In the genomic region with DNA sequence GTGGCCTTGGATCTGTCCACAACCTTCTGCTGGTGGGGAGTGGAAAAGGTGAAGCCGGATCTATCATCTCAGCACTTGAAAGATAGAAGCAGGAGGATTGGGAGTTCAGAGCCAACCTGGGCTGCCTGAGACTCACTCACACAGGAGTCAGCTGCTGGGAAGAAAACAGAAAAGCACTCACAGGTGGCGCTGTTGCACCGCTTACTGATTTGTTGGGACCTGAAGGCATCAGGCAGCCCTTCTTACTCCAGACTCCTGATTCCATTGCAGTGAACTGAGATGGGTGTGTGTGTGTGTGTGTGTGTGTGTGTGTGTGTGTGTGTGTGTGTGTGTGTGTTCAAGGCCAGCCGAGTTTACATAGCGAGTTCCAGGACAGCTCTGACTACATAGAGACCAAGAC, we compare ENCODE assay signal across 8 mouse cellular contexts. TPM values are rescaled to one million over a fixed set of nuclear protein-coding genes. Genes with fewer than 3 reads are reported as not detected.
A peak's percentile ranks its signal among the peaks of the same experiment; 100 is the strongest.
DNase-seq lines count a peak whose midpoint lies in the region; ATAC-seq and TF ChIP-seq lines count a peak whose summit lies in the region.

No protein-coding gene starts in this region.

- ATAC-seq in forebrain, embryonic 13.5 days, result no peak

- peaks cover 54% of the 10 kb centered on the region for H3K36me3 ChIP-seq in small intestine, adult 2 months (ENCODE audit: control insufficient read depth, insufficient read depth, low read length)
- peaks cover 79% of the 10 kb centered on the region for H3K36me3 ChIP-seq in forebrain, embryonic 13.5 days (ENCODE audit: poor library complexity, severe bottlenecking)

- no peak overlapping the region for H3K27ac ChIP-seq in bone marrow macrophage, adult 2 months (ENCODE audit: insufficient read depth, low read depth, low read length)
- no peak overlapping the region for H3K27ac ChIP-seq in small intestine, adult 2 months (ENCODE audit: insufficient read depth, low read depth, low read length)
- no peak overlapping the region for H3K27ac ChIP-seq in forebrain, embryonic 13.5 days

- H3K9ac ChIP-seq in forebrain, embryonic 13.5 days, result no peak overlapping the region

- H3K27me3 ChIP-seq in small intestine, adult 2 months (ENCODE audit: control insufficient read depth, insufficient read depth, low read length), result no peaks in the 10 kb centered on the region
- H3K27me3 ChIP-seq in forebrain, embryonic 13.5 days, result no peaks in the 10 kb centered on the region

- no peak for TF ChIP-seq POLR2A in bone marrow macrophage, adult 2 months (IDR thresholded peaks at IDR 0.05; ENCODE audit: borderline replicate concordance, low read depth, low read length)
- no peak for TF ChIP-seq POLR2A in small intestine, adult 2 months (IDR thresholded peaks at IDR 0.05; ENCODE audit: low read depth, low read length)

- peaks cover 18% of the 10 kb centered on the region for H3K4me1 ChIP-seq in bone marrow macrophage, adult 2 months (ENCODE audit: control insufficient read depth, insufficient read depth, low read length)
- H3K4me1 ChIP-seq in small intestine, adult 2 months (ENCODE audit: control insufficient read depth, insufficient read depth, insufficient read length, low read length), result peaks cover 8% of the 10 kb centered on the region; the same call in 1 of the 2 replicates
- H3K4me1 ChIP-seq in forebrain, embryonic 13.5 days, result no peaks in the 10 kb centered on the region

- peak; percentile 34 to 42 for DNase-seq in urinary bladder, adult 18-20 months (ENCODE audit: low spot score in 2 of 2)
- no peak for DNase-seq in urinary bladder, postnatal 10 days (ENCODE audit: low spot score)
- peak; percentile 79 to 83 for DNase-seq in frontal cortex, postnatal 36 days (ENCODE audit: low spot score in 2 of 2)
- DNase-seq in layer of hippocampus, adult 18-20 months (ENCODE audit: low spot score in 2 of 2), result peak; percentile 51 to 83
- DNase-seq in lung, postnatal 14 days, result peak; percentile 80

- H3K4me2 ChIP-seq in forebrain, embryonic 13.5 days, result no peak overlapping the region

- H3K4me3 ChIP-seq in bone marrow macrophage, adult 2 months (ENCODE audit: insufficient read depth, low read length), result no peak overlapping the region
- H3K4me3 ChIP-seq in small intestine, adult 2 months (ENCODE audit: low read depth, low read length), result no peak overlapping the region
- no peak overlapping the region for H3K4me3 ChIP-seq in forebrain, embryonic 13.5 days

- peak; percentile 57; the same call in 1 of the 2 replicates for TF ChIP-seq CTCF in bone marrow macrophage, adult 2 months (IDR thresholded peaks at IDR 0.05; ENCODE audit: low read depth, low read length)
- TF ChIP-seq CTCF in small intestine, adult 2 months (IDR thresholded peaks at IDR 0.05; ENCODE audit: extremely low read depth, insufficient read length, insufficient replicate concordance, low read depth, low read length), result peak; percentile 60; the same call in 1 of the 2 replicates

- H3K9me3 ChIP-seq in forebrain, embryonic 13.5 days (replicated peaks), result no peaks in the 10 kb centered on the region

- WGBS in small intestine, adult 2 months, result 77% methylated on average over 5 of the region's 5 CpGs
- WGBS in forebrain, embryonic 13.5 days, result 89% methylated on average over 5 of the region's 5 CpGs

RNA-seq across cellular contexts. Expression of a gene that starts 8.6 kb away (rescaled TPM):
- 18.4 and 21.8 TPM in 2 replicates for polyA plus RNA-seq in bone marrow macrophage, adult 2 months (2012; ENCODE audit: insufficient read depth, insufficient read length, missing spikeins)
- total RNA-seq in layer of hippocampus, adult 18-20 months (2021), result 10 to 100 TPM; 14.4 to 16.4 TPM
- 4.8 and 8.7 TPM in 2 replicates for polyA plus RNA-seq in small intestine, adult 2 months (2012; rRNA removed)
- polyA plus RNA-seq in forebrain, embryonic 13.5 days (2015; fragmentation: Nextera tagmentation; extraction: Ambion mirVana), result 114 and 123 TPM in 2 replicates

RNA-seq across cellular contexts. Expression of a gene that starts 19.4 kb away (rescaled TPM):
- polyA plus RNA-seq in bone marrow macrophage, adult 2 months (2012; ENCODE audit: insufficient read depth, insufficient read length, missing spikeins), result 132 and 141 TPM in 2 replicates
- total RNA-seq in layer of hippocampus, adult 18-20 months (2021), result 1 to 10 TPM in 1 of 2 experiments, under 1 TPM in 1; 0.43 to 1.1 TPM
- polyA plus RNA-seq in small intestine, adult 2 months (2012; rRNA removed), result 4.0 and 4.9 TPM in 2 replicates
- 0.20 and 0.26 TPM in 2 replicates for polyA plus RNA-seq in forebrain, embryonic 13.5 days (2015; fragmentation: Nextera tagmentation; extraction: Ambion mirVana)

RNA-seq across cellular contexts. Expression of a gene that starts 19.7 kb away (rescaled TPM):
- polyA plus RNA-seq in bone marrow macrophage, adult 2 months (2012; ENCODE audit: insufficient read depth, insufficient read length, missing spikeins), result 8.8 and 9.1 TPM in 2 replicates
- total RNA-seq in layer of hippocampus, adult 18-20 months (2021), result 1 to 10 TPM; 3.6 to 4.8 TPM
- 126 and 144 TPM in 2 replicates for polyA plus RNA-seq in small intestine, adult 2 months (2012; rRNA removed)
- polyA plus RNA-seq in forebrain, embryonic 13.5 days (2015; fragmentation: Nextera tagmentation; extraction: Ambion mirVana), result 1.7 and 2.7 TPM in 2 replicates

RNA-seq across cellular contexts. Expression of a gene that starts 44.4 kb away (rescaled TPM):
- 2.4 and 2.7 TPM in 2 replicates for polyA plus RNA-seq in bone marrow macrophage, adult 2 months (2012; ENCODE audit: insufficient read depth, insufficient read length, missing spikeins)
- 1 to 10 TPM; 4.0 to 5.2 TPM for total RNA-seq in layer of hippocampus, adult 18-20 months (2021)
- polyA plus RNA-seq in small intestine, adult 2 months (2012; rRNA removed), result 3.2 and 6.0 TPM in 2 replicates
- 3.2 and 3.3 TPM in 2 replicates for polyA plus RNA-seq in forebrain, embryonic 13.5 days (2015; fragmentation: Nextera tagmentation; extraction: Ambion mirVana)

Comparison
In these comparisons a context has a peak if more than half of its experiments do, and no peak if none do; other contexts are left out.
1. RNA of a gene that starts 19.4 kb away (polyA plus RNA-seq): 132 to 141 TPM in bone marrow macrophage, adult 2 months; 4.0 to 4.9 TPM in small intestine, adult 2 months and 0.20 to 0.26 TPM in forebrain, embryonic 13.5 days; every median in the first group is over 10 times any median in the second.
2. RNA of a gene that starts 19.7 kb away (polyA plus RNA-seq): 126 to 144 TPM in small intestine, adult 2 months; 8.8 to 9.1 TPM in bone marrow macrophage, adult 2 months and 1.7 to 2.7 TPM in forebrain, embryonic 13.5 days; every median in the first group is over 10 times any median in the second.